Mouse (Mus musculus): ENCODE results near the gene Gm5662. TPM values are rescaled to one million over a fixed set of nuclear protein-coding genes. Genes with fewer than 3 reads are reported as not detected.
"Not testable (repeated sequence)": the region's sequence is repeated elsewhere in the genome, so short reads cannot be mapped to it uniquely, and the experiment has no call there.

Gene Gm5662
- not detected in 2 replicates for polyA plus RNA-seq (2014; fragmentation: Nextera tagmentation; extraction: Ambion mirVana)

DNA sequence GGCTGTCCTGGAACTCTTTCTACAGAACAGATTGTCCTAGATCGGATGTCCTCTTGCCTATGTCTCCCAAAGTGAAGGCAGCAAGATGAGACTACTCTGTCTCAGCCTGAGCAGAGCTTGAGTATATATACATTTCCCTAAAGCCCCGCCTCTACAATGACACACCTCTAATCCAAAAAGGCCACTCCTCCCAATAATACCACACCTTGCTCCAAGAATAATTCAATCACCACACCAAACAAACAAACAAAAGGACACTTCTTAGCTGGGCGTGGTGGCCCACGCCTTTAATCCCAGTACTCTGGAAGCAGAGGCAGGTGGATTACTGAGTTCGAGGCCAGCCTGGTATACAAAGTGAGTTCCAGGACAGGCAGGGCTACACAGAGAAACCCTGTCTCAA lies at the start of gene Gm5662:
Gene Gm5662, minus strand, starts transcription at position 101 of the 400 bp plus-strand sequence.
- not testable (repeated sequence) for H3K27ac ChIP-seq (ENCODE audit: low read depth); ATAC-seq (ENCODE audit: insufficient read depth)

DNA sequence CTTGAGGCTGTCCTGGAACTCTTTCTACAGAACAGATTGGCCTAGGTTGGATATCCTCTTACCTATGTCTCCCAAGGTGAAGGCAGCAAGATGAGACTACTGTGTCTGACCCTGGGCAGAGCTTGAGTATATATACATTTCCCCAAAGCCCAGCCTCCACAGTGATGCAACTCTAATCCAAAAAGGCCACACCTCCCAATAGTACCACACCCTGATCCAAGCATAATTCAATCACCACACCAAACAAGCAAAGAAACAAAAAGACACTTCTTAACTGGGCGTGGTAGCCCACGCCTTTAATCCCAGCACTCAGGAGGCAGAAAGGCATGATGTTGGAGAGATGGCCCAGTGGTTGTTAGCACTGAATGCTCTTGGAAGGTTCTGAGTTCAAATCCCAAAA lies 49.6 kb upstream of the Gm5662 start, which contains the start of gene Gm5039:
Gene Gm5039, minus strand, starts transcription at position 101 of the 400 bp plus-strand sequence.
- not testable (repeated sequence) for H3K27me3 ChIP-seq (ENCODE audit: insufficient read depth, low read length); ATAC-seq (ENCODE audit: insufficient read depth); H3K9me3 ChIP-seq (ENCODE audit: low read depth, low read length); H3K9ac ChIP-seq; H3K4me1 ChIP-seq (ENCODE audit: insufficient read depth); DNase-seq; H3K36me3 ChIP-seq (ENCODE audit: insufficient read depth); H3K4me2 ChIP-seq; H3K4me3 ChIP-seq (ENCODE audit: low read depth, low read length); H3K27ac ChIP-seq (ENCODE audit: low read depth)
- WGBS: 85% methylated on average over 2 of the region's 2 CpGs

More for the DNA sequence above, at the start of gene Gm5662:
- not testable (repeated sequence) for H3K27me3 ChIP-seq (ENCODE audit: insufficient read depth, low read length); H3K9ac ChIP-seq; H3K9me3 ChIP-seq (ENCODE audit: low read depth, low read length); H3K4me1 ChIP-seq (ENCODE audit: insufficient read depth); DNase-seq; H3K4me3 ChIP-seq (ENCODE audit: low read depth, low read length); H3K36me3 ChIP-seq (ENCODE audit: insufficient read depth); H3K4me2 ChIP-seq
- WGBS: 78% methylated on average over 5 of the region's 5 CpGs

DNA sequence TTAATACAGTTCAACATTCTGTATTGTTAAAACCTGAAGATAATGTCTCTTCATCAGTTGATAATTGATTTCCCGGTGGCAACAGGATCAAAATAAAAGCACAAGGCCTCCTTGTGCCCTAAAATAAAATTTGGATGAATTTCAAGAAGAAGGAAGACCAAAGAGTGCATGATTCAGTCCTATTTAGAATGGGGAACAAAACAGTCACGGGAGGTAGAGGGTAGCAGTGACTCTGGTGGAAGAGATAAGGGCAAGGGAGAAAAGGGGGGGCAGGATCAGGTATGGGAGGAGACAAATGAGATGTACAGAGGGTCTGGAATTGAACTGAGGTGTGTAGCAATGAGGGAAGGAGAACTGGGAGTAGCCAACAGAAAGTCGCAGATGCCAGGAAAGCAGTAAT lies 40.3 kb upstream of the Gm5662 start:
- no peak for TF ChIP-seq CTCF (IDR thresholded peaks at IDR 0.05; ENCODE audit: low read depth)
- no peak for DNase-seq
- Histone ChIP-seq H3K36me3 (ENCODE audit: insufficient read depth) (no peaks in the 10 kb centered on the region), H3K4me3 (ENCODE audit: low read depth, low read length) (no peak overlapping the region), H3K27ac (ENCODE audit: low read depth) (no peak overlapping the region), H3K9me3 (ENCODE audit: low read depth, low read length) (no peaks in the 10 kb centered on the region), H3K9ac (no peak overlapping the region), H3K27me3 (ENCODE audit: insufficient read depth, low read length) (no peaks in the 10 kb centered on the region), H3K4me2 (no peak overlapping the region), H3K4me1 (ENCODE audit: insufficient read depth) (no peaks in the 10 kb centered on the region)
- WGBS: 77% methylated on average over 3 of the region's 3 CpGs
- no peak for ATAC-seq (ENCODE audit: insufficient read depth)

DNA sequence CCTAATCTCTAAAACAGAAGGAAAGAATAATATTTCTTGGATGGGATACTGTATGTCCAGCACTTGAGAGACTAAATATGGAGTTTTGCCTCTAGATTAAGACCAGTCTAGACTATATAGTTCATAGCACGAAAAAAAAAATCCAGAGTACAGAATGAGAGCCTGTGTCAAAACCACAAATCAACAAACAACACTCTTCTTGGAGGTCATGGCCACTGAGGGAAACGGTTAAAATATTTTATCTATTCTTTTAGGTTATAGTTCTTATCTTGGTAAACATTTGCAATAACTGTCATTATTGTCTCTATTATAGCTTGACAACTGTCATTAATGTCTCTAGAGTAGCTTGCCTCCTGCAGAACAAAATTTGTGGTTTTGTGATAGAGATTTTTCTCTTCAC lies 22.9 kb upstream of the Gm5662 start:
- not testable (repeated sequence) for H3K9me3 ChIP-seq (ENCODE audit: low read depth, low read length); H3K9ac ChIP-seq; H3K27me3 ChIP-seq (ENCODE audit: insufficient read depth, low read length); H3K4me1 ChIP-seq (ENCODE audit: insufficient read depth); H3K27ac ChIP-seq (ENCODE audit: low read depth); ATAC-seq (ENCODE audit: insufficient read depth); H3K36me3 ChIP-seq (ENCODE audit: insufficient read depth); H3K4me2 ChIP-seq; H3K4me3 ChIP-seq (ENCODE audit: low read depth, low read length); DNase-seq
- 79% methylated on average over 2 of the region's 2 CpGs for WGBS

DNA sequence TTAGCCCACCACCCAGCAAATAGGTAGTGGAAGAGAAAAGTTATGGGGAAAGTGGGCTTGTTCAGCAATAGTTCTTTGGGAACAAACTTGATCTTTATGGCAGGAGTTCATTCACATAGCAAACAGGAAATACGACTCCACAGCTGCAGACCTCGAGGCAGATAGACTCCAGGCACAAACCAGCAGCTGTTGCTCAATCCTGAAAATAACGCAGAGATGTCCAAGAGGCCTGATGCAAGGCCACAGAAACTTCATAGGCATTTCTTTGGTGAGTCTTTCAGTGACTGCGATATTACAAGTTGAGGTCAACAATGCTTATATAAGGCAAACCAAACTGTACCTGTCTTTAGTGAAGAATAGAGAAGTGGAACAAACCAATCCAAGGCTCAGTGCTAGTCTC lies 18.8 kb upstream of the Gm5662 start:
- H3K4me1 ChIP-seq (ENCODE audit: insufficient read depth); H3K36me3 ChIP-seq (ENCODE audit: insufficient read depth); H3K4me3 ChIP-seq (ENCODE audit: low read depth, low read length); H3K9ac ChIP-seq; H3K4me2 ChIP-seq; ATAC-seq (ENCODE audit: insufficient read depth); H3K9me3 ChIP-seq (ENCODE audit: low read depth, low read length); DNase-seq; H3K27me3 ChIP-seq (ENCODE audit: insufficient read depth, low read length); H3K27ac ChIP-seq (ENCODE audit: low read depth): not testable (repeated sequence)
- 62% methylated on average over 4 of the region's 4 CpGs for WGBS

DNA sequence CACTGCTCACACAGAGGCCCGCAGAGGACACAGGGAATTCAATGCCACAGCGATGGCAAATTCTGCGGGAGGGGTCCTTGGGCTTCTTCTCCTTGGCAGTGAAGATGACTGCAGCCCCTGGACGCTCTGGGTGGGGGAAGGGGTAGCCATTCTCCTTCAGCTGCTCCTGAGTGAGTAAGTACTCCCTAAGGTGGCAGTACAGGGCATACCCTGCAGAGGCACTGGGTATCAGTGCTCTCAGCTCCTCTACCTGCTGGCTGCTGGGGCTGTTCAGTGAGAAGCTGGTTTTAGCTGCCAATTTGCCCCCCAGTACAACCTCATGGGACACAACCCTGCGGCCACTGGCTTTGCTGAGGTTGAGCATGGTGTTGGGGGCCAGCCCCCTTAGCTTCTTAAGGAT lies 10.9 kb upstream of the Gm5662 start:
- not testable (repeated sequence) for H3K9ac ChIP-seq; H3K4me2 ChIP-seq; H3K4me1 ChIP-seq (ENCODE audit: insufficient read depth); H3K27ac ChIP-seq (ENCODE audit: low read depth); ATAC-seq (ENCODE audit: insufficient read depth); DNase-seq; H3K4me3 ChIP-seq (ENCODE audit: low read depth, low read length); H3K27me3 ChIP-seq (ENCODE audit: insufficient read depth, low read length); H3K9me3 ChIP-seq (ENCODE audit: low read depth, low read length); H3K36me3 ChIP-seq (ENCODE audit: insufficient read depth)
- WGBS: 90% methylated on average over 4 of the region's 5 CpGs

DNA sequence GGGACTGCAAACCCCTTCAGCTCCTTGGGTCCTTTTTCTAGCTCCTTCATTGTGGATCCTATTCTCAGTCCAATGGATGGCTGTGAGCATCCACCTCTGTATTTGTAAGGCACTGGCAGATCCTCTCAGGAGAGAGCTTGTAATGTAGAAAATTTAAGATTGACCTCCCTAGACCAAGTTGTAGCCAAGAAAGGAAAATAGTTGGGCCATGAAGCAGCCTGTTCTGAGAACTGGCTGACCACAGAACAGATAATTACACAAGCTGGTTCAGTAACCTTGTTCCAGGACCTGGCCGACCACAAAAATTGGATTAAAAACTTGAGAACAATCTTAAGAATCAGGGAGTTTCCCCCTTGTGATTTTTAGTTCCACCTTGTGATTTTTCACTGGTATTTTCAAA lies 17.1 kb downstream of the Gm5662 start:
- DNase-seq: no peak
- TF ChIP-seq CTCF (IDR thresholded peaks at IDR 0.05; ENCODE audit: low read depth): no peak
- WGBS: 48% methylated on average over 1 of the region's 1 CpGs

DNA sequence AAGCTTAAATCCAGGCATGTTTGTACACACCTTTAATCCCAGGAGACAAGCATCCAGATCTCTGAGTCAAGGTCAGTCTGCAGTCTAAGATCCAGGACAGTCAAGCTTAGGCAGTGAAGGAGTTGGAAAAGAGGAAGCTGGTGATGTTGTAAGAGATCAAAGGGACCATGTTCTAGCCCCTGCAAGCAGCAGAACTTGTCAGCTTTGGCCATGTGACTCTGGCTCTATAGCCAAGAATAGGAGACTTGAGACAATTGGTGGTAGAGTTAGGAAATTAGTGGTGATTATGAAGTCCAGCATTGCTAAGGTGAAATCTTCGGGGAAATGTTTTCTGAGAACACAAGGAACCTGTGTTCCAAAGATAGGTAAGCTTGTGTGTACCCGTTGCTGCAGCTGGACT lies 18.4 kb downstream of the Gm5662 start:
- H3K4me3 ChIP-seq (ENCODE audit: low read depth, low read length); H3K27ac ChIP-seq (ENCODE audit: low read depth); H3K4me1 ChIP-seq (ENCODE audit: insufficient read depth); H3K9ac ChIP-seq; H3K4me2 ChIP-seq; H3K27me3 ChIP-seq (ENCODE audit: insufficient read depth, low read length); H3K36me3 ChIP-seq (ENCODE audit: insufficient read depth); DNase-seq; H3K9me3 ChIP-seq (ENCODE audit: low read depth, low read length); ATAC-seq (ENCODE audit: insufficient read depth): not testable (repeated sequence)
- WGBS: 58% methylated on average over 2 of the region's 2 CpGs

More for the DNA sequence above, 17.1 kb downstream of the Gm5662 start:
- Histone ChIP-seq H3K4me3 (ENCODE audit: low read depth, low read length) (no peak overlapping the region), H3K9me3 (ENCODE audit: low read depth, low read length) (no peaks in the 10 kb centered on the region), H3K27ac (ENCODE audit: low read depth) (no peak overlapping the region), H3K27me3 (ENCODE audit: insufficient read depth, low read length) (no peaks in the 10 kb centered on the region), H3K4me2 (no peak overlapping the region), H3K9ac (no peak overlapping the region), H3K4me1 (ENCODE audit: insufficient read depth) (no peaks in the 10 kb centered on the region), H3K36me3 (ENCODE audit: insufficient read depth) (no peaks in the 10 kb centered on the region)
- ATAC-seq (ENCODE audit: insufficient read depth): no peak

DNA sequence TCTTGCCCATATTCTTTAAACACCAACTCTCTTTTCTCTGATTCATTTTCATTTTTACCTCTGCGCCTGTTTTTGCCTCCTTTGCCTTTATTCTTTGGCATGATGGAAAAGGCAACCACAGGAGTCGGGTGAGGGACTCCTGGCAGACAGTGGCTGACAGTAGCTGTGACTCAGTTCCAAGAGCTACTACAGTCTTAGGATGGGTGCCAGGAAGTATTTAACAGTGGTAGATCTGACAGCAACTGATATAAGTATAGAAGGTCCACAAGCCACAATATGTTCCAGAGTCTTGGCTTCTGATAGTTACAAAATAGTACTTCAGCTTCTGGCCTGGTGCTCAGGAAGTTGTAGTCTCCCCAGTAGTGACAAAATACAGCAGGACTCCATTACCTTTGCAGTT lies 24.3 kb downstream of the Gm5662 start, which contains the start of gene Gm8332:
Gene Gm8332, minus strand, starts transcription at position 101 of the 400 bp plus-strand sequence.
- H3K4me2 ChIP-seq; H3K9ac ChIP-seq; H3K27ac ChIP-seq (ENCODE audit: low read depth); DNase-seq; ATAC-seq (ENCODE audit: insufficient read depth); H3K9me3 ChIP-seq (ENCODE audit: low read depth, low read length); H3K36me3 ChIP-seq (ENCODE audit: insufficient read depth); H3K27me3 ChIP-seq (ENCODE audit: insufficient read depth, low read length); H3K4me3 ChIP-seq (ENCODE audit: low read depth, low read length); H3K4me1 ChIP-seq (ENCODE audit: insufficient read depth): not testable (repeated sequence)
- WGBS: 92% methylated on average over 1 of the region's 2 CpGs

DNA sequence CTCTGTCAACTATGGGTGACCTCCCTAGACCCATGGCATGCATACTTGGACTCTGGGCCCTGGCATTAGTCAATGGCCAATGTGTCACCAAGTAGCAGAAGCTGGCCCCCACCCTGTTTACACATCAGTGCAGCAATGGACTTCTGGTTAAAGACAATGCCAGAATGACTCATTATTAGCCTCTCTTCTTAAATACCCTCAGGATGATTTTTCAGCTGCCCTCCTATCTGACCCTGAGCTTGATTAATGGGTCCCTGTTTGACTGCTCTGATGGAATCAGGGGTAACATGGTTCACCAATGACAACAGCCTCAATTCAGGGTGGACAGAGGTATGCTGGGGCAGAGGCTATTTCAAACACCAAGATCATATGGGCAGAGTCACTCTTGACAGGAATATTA lies 28.5 kb downstream of the Gm5662 start:
- not testable (repeated sequence) for H3K27ac ChIP-seq (ENCODE audit: low read depth); ATAC-seq (ENCODE audit: insufficient read depth); H3K36me3 ChIP-seq (ENCODE audit: insufficient read depth); H3K4me2 ChIP-seq; H3K9me3 ChIP-seq (ENCODE audit: low read depth, low read length); DNase-seq; H3K4me3 ChIP-seq (ENCODE audit: low read depth, low read length); H3K4me1 ChIP-seq (ENCODE audit: insufficient read depth); H3K27me3 ChIP-seq (ENCODE audit: insufficient read depth, low read length); H3K9ac ChIP-seq

DNA sequence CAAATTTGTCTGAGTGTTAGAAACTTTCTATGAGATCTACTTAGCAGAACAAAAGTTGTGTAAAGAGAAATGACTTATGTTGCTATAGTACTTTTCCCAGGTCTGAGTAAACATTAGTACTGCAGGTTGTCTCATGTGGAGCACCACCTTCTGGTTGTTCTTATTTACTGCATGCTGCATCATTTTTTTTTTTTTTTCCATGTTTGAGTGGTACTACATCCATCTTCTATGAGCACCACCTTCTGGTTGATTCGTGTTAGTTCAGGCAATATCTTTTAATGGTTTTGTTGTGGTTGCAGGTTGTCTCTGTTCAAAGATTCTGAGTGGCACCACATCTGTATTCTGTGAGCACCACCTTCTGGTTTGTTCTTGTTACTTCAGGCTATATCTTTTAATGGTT lies 31.4 kb downstream of the Gm5662 start:
- H3K4me3 ChIP-seq (ENCODE audit: low read depth, low read length); H3K9me3 ChIP-seq (ENCODE audit: low read depth, low read length); H3K36me3 ChIP-seq (ENCODE audit: insufficient read depth); H3K27ac ChIP-seq (ENCODE audit: low read depth); H3K9ac ChIP-seq; DNase-seq; ATAC-seq (ENCODE audit: insufficient read depth); H3K4me1 ChIP-seq (ENCODE audit: insufficient read depth); H3K27me3 ChIP-seq (ENCODE audit: insufficient read depth, low read length); H3K4me2 ChIP-seq: not testable (repeated sequence)
- WGBS: 42% methylated on average over 1 of the region's 1 CpGs

All from lung, embryonic 14.5 days (tissue).